ENCODE assay signal across 13 mouse cellular contexts in genomic region chrX:166809165-166809564, GRCm38 (mm10).
DNase-seq lines count a peak whose midpoint lies in the region; TF ChIP-seq lines count a peak whose summit lies in the region.
"Had no signal": no experiment of that assay in that cellular context is flagged by ENCODE, and none has a peak within 500 bp of the region (broad histone marks: within the 10 kb centered on the region; RNA-seq: fewer than 3 reads in every experiment).

No protein-coding gene starts in this region.

- TF ChIP-seq CTCF in brain, embryonic 14.5 days (IDR thresholded peaks at IDR 0.05; ENCODE audit: borderline replicate concordance, extremely low read depth, insufficient read depth, insufficient read length) = no peak

- DNase-seq in layer of hippocampus, adult 11-12 months (ENCODE audit: low spot score) = peak; percentile 27
- DNase-seq in layer of hippocampus, postnatal 10 days (ENCODE audit: low spot score in 2 of 2) = no peak
- DNase-seq in brain, adult 2 months (ENCODE audit: low read depth, low spot score) = peak; percentile 75
- peak; percentile 79 for DNase-seq in brain, embryonic 14.5 days (ENCODE audit: low read depth)
- DNase-seq in forelimb bud, embryonic 11.5 days (ENCODE audit: low read depth, low spot score) = peak; percentile 13
- DNase-seq in spleen, postnatal 36 days (ENCODE audit: low spot score in 2 of 2) = no peak
- no peak for DNase-seq in thymus, postnatal 14 days
- DNase-seq in cerebellum, adult 8-10 months = no peak
- DNase-seq: heart, postnatal 10 days; kidney, adult 11 months; liver; liver, postnatal 0 days; lung, postnatal 10 days had no signal

- TF ChIP-seq POLR2A in brain, embryonic 14.5 days (IDR thresholded peaks at IDR 0.05; ENCODE audit: borderline replicate concordance, extremely low read depth, insufficient read depth, insufficient read length, poor library complexity, severe bottlenecking) = no peak

Comparison
In these comparisons a context has a peak if more than half of its experiments do, and no peak if none do; other contexts are left out.
1. DNase-seq: peak in layer of hippocampus, adult 11-12 months (single experiment), brain, adult 2 months (single experiment), brain, embryonic 14.5 days (single experiment) and forelimb bud, embryonic 11.5 days (single experiment); none in layer of hippocampus, postnatal 10 days (0 of 2), spleen, postnatal 36 days (0 of 2), thymus, postnatal 14 days (single experiment) and cerebellum, adult 8-10 months (single experiment).